Mouse (Mus musculus) layer of hippocampus, postnatal 14 days (tissue): ENCODE results near the gene Trim29. TPM values are rescaled to one million over a fixed set of nuclear protein-coding genes. Genes with fewer than 3 reads are reported as not detected.

Source experiments
- DNase-seq, 2 experiments: peaks; one replicate each; pipeline ENCODE4 v3.0.0; 2021 to 2022; ENCODE audit warnings: low spot score in 2 of 2, mixed read lengths in 1 of 2
- total RNA-seq, 2 experiments: library from RNA; stranded (reverse); gene quantifications; 2 replicates each; pipeline ENCODE4 v1.2.3; 2021

Gene Trim29
- total RNA-seq, 2 experiments from 2014 or later: 0.44 to 0.67 TPM

DNA sequence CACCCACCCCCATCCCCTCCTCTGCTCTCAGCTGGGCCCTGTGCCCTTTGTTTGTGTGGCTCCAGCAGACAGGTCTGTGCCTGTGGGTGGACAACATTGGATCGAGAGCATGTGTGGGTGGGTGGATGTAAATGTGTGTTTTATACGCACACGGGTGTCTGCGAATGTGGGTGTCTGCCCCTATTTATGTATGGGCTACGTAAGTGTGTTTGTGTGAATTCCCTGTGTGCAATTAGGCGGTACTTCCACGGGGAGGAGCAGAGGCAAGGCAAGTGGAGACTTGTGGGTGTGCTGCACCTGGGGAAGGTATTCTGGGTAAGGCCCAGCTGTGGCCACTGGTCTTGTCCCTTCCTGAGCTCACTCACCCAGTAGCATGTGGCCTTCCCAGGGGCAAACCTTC is 1.5 kb downstream of the Trim29 start:
- DNase-seq: no peak

DNA sequence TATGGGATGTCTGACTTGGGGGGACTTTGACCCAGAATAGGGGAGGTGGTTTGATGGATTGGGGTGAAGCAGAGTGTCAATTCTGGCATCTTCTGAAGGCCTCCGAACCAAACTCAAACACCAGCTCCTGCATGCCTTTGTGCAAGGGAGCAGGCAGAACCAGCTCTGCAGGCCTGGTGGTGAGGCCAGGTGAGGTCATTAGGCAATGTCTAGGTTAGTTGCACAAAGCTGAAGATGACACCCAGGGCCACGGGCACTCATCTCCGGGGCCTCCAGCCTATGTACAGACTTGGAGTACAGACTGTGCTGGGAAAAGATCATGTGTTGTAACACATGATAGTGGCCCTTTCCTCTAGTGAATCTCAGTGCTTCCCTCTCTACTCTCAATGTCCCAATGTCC is 3.2 kb downstream of the Trim29 start:
- no peak for DNase-seq

DNA sequence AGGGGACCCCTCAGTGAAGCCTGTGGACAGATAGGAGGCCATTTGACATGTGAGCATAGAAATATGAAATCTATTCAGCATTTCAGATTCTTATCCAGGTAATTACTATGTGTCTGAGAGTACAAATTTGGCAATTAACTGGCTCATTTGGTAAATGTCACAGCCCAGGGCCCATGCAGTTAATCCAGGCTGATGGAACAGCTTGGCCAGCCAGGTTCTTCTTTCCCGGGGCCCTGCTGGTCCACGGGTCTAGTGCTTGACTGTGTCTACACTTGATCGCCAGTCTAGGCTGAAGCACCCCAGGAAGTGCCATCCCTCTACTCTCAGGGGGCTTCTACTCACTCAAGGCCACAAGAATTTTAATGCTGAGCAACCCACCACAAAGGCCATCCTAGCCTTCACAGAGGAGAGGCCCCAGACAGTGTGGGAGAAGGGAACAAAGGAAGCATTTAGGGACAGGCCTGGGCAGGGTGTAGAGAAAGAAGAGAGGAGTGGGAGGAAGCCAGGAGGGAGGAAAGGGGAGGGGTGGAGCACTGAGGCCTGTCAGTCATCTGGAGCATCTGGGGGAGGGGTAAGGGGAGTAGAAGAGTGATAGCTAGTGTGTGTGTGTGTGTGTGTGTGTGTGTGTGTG is 4.8 kb downstream of the Trim29 start:
- no peak for DNase-seq

DNA sequence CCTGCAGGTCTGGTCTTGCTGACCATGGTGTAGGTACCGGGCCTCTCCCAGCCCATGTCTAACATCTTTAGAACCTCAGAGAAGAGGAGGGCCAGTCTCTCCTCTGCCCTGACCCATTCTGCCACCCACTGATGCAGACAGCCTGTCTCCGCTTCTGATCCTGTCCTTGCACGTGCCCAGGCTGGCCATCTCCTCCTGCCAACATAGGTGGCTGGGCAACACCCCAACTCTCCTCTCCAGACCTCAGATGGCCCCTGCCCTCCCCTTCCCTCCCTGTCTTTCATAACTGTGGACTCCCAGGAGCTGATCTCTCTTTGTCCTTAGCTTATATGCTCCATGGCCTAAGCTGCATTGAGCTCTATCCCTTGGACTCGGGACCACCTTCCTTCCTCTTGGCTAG is 5.8 kb downstream of the Trim29 start:
- DNase-seq: no peak

DNA sequence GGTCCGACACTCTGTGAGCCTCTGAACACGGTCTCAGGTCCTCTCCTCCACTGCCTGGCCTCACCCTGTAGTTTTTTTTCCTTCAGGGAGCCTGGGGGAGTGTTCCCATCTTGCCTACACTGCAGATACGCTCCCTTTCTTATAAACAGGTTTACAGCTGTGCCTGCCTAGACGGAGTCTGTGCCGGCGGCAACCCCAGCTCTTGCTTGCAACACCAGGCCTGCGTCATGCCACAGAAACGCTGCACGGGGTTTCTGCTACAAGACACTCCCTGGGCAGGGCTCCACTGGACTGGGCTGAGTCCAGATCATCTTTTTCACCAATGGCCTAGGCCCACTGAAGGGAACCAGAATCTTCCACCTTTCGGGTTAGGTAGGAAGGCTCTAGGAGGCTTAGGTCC is 8.0 kb downstream of the Trim29 start:
- DNase-seq: no peak

DNA sequence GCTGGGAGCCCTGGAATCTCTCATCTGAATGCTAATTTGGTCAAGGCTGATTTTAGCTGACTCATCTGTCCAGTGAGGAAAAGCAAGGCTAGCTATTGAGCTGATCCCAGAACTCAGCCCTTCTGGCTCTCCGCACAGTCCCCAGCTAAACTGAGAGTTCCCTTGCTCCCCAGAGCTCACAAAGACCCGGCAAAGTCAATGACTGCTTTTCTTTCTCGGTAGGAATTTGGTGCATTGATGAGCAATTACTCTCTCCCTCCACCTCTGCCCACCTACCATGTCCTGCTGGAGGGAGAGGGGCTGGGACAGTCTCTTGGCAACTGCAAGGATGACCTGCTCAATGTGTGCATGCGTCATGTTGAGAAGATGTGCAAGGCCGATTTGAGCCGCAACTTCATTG is 11.3 kb downstream of the Trim29 start:
- DNase-seq: no peak

DNA sequence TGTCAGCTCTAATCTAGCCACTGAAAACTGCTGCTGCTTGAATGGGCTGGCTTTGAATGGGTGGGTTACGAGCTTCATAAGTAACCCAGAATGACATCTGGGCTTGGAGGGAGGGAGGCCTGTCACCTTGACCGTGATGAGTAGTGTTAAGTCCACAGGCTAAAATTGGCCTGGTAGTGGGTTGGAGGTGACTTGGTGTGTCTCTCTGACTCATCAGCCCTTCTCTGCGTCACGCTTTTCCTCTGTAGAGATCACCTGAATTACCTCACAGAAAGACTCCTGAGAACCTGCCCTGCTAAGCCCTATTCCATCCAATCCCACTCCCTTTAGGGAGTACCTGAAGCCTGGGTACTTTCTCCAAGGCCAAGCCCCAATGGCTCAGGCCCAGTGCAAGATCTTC is 12.0 kb downstream of the Trim29 start:
- DNase-seq: no peak

DNA sequence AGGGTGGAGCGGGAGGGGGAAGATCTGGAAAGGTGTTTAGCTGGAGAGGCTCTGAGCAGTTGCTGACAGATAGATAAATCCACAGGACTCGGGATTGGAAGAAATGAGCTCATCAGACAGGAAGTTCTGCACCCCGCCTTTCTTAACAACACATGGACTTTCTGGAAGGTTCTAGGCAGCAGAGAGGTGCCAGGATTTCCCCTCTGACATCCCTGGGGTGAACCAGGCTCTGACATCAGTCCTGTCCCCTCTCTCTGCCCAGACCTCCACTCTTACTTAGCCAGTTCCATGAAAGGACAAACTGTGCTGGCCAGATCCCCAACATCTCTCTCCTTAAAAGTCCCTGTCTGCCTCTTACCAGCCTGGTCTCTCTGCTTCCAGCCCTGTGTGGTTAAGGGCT is 14.8 kb downstream of the Trim29 start:
- no peak for DNase-seq

DNA sequence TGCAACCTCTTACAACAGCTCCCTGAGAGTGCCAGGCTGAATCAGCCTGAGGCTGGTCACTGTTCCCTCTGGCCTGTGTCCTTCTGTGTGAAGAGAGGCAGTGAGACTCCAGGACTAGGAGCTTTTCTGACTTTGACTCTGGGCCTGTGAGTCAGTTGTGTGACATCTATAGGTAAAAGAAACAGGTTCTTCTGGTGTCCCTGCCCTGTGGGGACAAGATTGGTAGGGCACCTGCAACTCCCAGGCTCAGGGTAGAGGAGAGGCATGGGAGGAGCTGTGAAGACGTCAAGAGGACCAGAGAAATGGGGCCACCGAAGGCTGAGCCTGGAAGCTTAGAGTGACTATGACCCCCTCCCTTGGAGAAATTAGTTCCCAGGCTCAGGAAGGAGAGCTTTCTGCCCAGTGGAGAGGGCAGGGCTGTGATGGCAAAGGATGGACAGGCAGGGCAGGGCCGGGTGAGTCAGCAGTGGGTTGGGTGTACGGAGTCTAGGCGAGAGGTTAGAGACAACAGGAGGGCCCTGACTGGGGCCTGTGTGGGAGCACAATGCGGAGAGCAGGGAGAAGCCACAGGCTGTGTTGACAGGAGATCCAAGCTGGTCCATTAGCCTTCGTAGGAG is 15.5 kb downstream of the Trim29 start:
- DNase-seq: no peak

DNA sequence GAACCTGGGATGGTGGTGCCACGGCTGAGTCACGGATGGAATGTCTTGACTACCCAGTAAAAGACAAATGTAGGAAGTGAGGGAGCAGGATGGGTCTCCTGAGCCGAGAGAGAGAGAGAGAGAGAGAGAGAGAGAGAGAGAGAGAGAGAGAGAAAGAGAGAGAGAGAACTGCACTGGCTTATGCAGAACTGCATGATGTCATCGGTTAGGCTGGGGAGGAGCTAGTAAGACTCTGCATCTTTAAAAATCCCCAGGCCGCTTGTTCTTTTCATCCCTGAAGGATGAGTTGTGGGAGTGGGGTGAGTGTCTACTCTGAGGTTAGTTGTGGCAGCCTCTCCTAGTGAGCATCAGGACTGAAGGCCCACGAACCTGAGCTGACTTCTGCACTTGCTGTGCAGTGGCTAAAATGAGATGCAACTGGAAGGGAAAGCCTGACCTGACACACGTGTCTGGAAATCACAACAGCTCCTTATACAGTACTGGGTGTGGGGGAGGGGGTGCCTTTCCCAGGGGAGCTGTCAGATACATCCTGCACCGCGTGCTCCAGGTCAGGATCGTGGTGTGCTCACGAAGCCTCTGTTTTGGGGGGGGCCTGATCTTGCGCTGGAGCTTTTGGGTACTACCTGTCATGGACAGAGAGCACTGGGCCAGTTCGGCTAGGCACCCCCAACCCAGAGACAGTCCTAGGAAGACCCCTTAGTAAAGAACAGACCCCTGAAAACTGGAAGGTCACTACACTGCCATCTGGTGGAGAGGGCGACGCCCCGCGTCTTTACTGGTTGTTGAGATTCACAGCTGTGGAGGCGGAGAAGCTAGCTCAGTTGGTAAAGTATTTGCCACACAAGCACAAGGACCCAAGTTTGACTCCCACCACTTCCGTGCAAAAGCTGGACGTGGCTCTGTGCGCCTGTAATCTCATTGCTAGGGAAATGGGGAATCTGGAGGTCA is 16.8 kb downstream of the Trim29 start:
- no peak for DNase-seq

DNA sequence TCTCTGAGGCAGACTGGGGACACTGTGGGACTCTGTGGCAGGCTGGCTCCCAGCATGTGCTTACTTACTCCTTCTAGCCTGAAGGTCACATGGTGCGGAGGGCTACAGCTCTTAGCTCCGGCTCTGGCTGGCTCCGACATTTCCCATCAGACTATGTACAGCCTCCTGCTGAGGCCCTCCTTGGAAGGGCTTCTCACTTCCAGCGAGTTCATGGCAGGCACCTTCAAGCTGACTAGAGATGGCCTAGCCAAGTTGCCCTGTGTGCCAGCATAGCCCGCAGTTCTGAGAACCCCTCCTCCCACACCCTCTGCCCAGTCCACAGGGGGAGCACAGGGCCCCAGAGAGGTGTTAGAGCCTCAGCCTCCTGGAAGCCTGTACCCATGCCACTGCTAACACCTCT is 19.8 kb downstream of the Trim29 start:
- peak in 1 of 2 experiments; percentile 54 for DNase-seq

DNA sequence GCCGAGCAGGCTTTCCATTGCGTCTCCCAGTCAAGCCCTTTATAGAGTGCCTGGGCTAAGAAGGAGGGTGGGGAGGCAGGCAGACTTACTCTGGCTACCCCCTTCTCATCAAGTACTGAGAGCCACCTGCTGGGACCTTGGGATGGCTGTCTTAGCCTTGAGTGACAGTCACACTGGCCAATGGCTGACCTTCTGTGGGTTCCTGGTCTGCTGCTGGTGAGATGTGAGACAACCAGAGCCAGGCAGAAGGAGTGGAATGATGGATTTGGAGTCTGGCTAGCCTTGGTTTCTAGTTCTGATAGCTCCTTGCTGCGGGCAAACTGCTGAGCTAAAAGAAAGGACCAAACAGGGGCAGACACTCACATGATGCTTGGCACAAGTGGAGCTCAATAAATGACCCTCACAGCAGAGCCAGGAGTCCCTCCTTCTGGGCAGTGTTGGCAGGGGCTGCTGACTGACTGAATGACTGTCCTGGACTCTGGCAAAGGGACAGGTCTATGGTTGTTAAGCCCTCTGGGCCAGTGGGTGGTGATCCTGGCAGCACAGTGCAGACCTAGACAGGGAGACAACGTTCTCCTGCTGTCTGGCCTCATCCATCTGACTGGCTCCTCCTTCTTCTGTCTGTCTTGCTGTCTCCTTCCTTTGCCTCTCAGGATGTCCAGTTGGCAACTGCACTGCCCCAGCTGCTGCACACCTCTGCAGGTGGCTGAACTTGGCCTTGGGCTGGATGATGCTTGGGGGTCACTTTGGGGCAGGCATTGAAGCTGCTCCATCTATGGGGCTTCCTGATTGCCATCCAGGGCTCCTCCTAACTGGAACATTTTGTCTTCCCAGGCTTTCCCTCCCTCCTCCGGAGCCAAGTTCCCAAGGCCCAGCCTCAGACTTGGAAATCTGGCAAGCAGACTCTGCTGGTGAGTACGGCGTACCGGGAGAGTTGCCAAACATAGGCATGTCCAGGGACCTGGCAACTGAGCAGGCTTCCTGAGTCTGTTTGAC is 21.1 kb downstream of the Trim29 start:
- peak; percentile 64 to 83 for DNase-seq

DNA sequence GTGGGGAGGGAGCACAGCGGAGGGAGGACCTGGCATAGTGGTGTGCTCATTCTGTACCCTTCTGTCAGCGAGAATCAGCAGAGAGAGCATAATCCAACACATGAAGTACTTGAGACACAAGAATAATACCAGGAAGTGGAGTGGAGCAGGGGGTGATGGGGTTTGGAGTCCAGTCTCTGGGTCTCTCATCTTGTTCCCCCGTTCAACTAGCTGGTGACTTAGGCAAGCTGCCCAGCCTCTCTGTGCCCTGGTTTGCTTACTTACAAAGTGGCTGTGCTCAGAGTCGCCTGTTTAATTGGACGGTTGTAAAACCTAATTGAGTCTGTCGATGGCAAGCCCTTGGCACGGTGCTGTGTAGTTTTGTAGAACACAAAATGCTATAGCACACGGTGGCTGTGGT is 23.8 kb downstream of the Trim29 start:
- DNase-seq: peak in 1 of 2 experiments; percentile 42

DNA sequence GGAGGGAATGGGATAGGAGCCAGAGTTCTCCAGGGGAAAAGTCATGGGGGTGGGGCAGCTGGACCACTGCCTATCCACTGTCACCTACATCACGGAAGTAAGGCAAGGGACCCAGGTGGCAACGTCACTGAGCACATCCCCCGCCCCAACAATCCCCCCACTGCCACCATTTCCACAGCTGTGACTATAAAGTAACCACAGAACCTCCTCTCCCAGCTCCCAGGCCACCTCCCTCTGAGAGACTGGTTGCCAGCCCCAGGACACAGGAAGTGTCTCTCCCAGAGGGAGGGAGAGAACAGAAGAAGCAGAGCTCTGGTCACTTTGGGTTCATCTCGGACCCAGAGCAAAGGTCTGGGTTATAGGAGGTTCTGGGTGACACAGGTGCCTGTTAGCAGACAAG is 27.0 kb downstream of the Trim29 start:
- no peak for DNase-seq

DNA sequence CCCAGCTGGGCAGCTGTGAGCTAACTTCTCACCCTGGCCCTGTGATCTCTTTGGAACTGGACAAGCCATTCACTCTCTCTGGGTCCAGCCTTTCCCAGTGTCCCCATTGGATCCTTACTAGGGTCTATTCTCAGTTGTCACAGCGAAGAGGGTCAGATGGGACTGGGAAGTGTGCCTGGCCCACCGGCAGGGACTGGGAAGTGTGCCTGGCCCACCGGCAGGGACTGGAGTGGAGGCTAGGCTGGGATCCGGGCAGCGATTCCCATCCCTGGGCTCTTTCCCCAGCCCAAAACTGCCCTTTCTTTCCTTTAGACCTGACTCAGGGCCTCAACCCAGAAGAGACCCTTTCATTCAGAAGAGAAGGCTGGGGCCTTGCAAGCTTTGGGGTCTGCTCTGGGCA is 27.4 kb downstream of the Trim29 start:
- no peak for DNase-seq

DNA sequence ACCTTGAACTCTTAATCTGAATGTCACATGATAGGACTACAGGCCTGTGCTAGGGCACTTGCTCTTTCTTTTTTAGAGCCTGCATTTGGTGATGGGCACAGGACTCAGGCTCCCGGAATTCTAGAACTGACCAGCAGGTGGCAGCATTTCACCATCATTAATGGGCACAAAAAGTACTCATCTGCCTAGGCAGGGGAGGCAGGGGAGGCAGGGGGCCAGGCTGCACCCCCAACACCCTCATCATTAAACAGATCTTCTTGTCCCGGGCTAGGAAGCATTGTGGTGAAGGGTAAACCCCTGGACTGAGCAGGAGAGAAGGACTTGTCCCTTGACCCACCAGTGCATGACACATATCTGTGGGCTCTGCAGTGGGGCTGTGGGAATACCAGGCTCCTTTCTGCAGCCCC is 29.0 kb downstream of the Trim29 start:
- DNase-seq: peak; percentile 87 to 90

DNA sequence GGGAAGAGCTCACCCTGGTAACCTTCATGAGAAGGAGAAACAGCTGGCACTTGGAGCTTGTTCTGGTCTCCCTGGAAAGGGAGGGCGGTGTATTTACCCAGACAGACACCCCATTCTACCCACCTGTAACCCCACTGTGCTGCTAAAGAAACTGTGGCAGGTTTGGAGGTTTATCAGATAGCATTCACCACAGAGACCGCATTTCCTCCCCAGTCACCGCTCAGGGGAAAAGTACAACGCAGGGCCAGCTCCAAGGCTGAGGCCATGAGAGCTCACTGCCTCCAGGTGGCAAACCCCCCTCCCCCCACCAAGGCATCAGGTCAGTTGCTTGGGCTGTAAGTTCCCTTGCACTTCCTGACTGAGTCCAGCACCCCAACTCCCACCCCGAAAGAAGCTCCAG is 39.4 kb downstream of the Trim29 start:
- DNase-seq: no peak

DNA sequence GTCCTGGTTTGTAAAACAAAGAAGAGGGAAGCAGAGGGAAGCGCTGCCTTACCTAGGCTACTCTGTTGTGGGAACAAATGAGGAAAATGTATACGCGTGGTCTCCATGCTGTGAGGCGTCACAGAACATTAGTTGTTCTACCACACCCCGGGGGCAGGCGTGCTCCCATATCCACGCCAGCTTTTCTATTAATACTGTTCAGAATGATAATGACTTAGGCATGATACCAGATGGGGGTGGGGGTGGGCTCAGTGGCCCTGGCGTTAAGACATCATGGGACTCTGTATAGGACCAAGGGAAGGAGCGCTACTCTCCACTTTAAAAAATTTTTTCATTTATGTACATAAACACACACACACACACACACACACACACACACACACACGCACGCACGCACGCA is 40.4 kb downstream of the Trim29 start:
- no peak for DNase-seq

DNA sequence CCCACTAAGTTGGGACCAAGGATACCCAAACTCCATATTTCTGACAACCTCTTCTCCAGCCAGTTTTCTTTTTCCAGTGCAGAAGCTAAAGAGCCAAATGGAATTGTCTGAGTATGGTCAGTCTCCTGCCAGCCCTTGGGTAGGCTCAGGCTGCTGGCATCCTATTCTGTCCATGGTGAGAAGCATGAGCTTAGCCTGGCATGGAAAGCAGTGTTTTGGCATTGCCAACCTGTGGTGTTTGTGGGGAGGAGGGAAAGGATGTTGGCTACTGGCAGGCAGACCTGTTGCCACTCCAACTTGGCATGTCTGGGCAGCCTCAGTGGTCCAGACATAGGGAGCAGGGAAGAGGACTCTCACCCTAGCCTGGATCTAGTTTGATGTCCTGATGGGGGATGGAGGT is 46.4 kb downstream of the Trim29 start:
- DNase-seq: peak in 1 of 2 experiments; percentile 54

DNA sequence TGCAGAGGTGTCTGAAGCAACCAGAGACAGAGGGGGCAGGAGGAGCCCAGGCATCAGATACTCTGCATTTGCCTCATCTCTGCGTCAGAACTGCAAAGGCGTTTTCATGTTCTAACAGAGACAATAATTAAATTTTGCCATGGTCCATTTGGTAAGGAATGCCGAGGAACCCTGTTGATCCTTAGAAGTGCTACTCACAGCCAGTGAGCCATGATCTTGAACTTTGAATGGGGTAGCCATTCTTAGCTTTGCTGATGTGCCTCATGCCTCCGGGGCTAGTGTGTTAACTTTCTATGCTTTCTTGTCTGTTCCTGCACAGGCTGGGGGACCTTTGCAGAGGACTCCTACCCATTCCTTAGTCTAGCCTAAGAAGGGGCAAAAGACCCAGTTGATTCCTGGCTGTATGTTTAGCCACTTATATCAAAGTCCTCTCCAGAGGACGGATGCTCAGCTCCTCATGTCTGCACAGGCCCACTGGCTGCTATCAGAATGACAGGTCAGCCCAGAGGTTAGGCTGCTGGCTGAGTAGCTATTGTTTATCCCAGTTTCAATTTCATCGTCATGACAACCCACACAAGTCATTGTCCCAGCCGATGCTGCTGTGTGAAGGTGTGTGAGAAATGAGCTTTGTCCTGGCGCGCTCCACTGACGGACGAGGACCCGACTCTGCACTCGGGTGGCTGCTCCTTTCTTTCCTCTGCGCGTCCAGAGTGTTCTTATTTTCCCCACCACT is 48.1 kb downstream of the Trim29 start:
- no peak for DNase-seq
